12 mouse cellular contexts compared by ENCODE assay signal in the genomic region with DNA sequence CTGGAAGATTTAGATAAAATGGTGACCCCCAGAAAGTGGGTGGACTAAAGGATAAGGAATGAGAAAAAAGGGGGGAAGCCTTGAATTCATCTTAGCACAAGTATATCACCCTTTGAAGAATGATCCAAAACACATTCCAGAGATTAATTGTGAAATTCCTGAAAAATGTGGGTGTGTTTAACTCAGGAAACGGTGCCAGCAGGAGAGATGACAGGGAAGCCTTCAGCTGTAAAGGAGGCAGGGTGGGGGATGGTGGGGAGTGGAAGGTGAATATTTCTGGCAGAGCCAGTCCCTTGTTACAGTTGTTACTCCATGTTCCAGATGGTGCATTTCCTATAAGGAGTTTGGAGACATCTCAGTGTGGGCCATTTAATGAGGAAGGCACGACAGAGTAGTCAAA. TPM values are rescaled to one million over a fixed set of nuclear protein-coding genes. Genes with fewer than 3 reads are reported as not detected.
DNase-seq lines count a peak whose midpoint lies in the region; ATAC-seq lines count a peak whose summit lies in the region.
"Had no signal": no experiment of that assay in that cellular context is flagged by ENCODE, and none has a peak within 500 bp of the region (broad histone marks: within the 10 kb centered on the region; RNA-seq: fewer than 3 reads in every experiment).

No protein-coding gene starts in this region.

- H3K36me3 ChIP-seq in kidney, embryonic 14.5 days (ENCODE audit: control insufficient read depth, insufficient read depth, low read length), result no peaks in the 10 kb centered on the region
- 0 out of 2 replicates have a peak, but pooled peaks cover 4% of the 10 kb centered on the region for H3K36me3 ChIP-seq in limb, embryonic 10.5 days
- no peaks in the 10 kb centered on the region for H3K36me3 ChIP-seq in neural tube, embryonic 15.5 days
- H3K36me3 ChIP-seq: hindbrain, embryonic 12.5 days; limb, embryonic 15.5 days; neural tube, embryonic 12.5 days had no signal

- peak; percentile 44 for DNase-seq in adrenal gland, adult 2 months
- DNase-seq in adrenal gland, adult 18-20 months (ENCODE audit: low spot score in 2 of 2), result no peak
- DNase-seq in kidney, adult 8-10 months, result peak; percentile 66
- DNase-seq in limb, embryonic 10.5 days (ENCODE audit: low spot score), result no peak
- no peak for DNase-seq in urinary bladder, postnatal 4 days (ENCODE audit: low spot score in 2 of 2)
- DNase-seq in c-Kit-positive CD71-positive TER-119-positive erythroid progenitor cells, embryonic 14.5 days (ENCODE audit: low spot score), result no peak

- H3K9me3 ChIP-seq in kidney, embryonic 14.5 days (ENCODE audit: control insufficient read depth, low read length), result no peaks in the 10 kb centered on the region
- H3K9me3 ChIP-seq in limb, embryonic 10.5 days (replicated peaks), result no peaks in the 10 kb centered on the region
- H3K9me3 ChIP-seq in neural tube, embryonic 15.5 days (replicated peaks), result no peaks in the 10 kb centered on the region
- H3K9me3 ChIP-seq: hindbrain, embryonic 12.5 days; limb, embryonic 15.5 days; megakaryocyte, embryonic 14.5 days; neural tube, embryonic 12.5 days had no signal

- 31% methylated on average over 2 of the region's 2 CpGs for WGBS in kidney, embryonic 14.5 days
- 37% methylated on average over 2 of the region's 2 CpGs for WGBS in limb, embryonic 10.5 days
- WGBS in neural tube, embryonic 15.5 days, result 34% methylated on average over 2 of the region's 2 CpGs

- H3K4me1 ChIP-seq in kidney, embryonic 14.5 days (ENCODE audit: control insufficient read depth, insufficient read depth, low read length), result peaks cover 18% of the 10 kb centered on the region
- peaks cover 59% of the 10 kb centered on the region for H3K4me1 ChIP-seq in limb, embryonic 10.5 days
- H3K4me1 ChIP-seq in neural tube, embryonic 15.5 days, result peaks cover 55% of the 10 kb centered on the region

- no peak overlapping the region for H3K4me2 ChIP-seq in kidney, embryonic 14.5 days (replicated peaks; ENCODE audit: low read depth, low read length)
- H3K4me2 ChIP-seq in neural tube, embryonic 15.5 days, result 0 out of 2 replicates have a peak overlapping the region, but pooled peaks have one; percentile 6
- H3K4me2 ChIP-seq: hindbrain, embryonic 12.5 days; limb, embryonic 15.5 days; neural tube, embryonic 12.5 days had no signal

- no peak for ATAC-seq in kidney, embryonic 14.5 days (ENCODE audit: low FRiP score, low TSS enrichment)
- no peak for ATAC-seq in neural tube, embryonic 15.5 days (ENCODE audit: low FRiP score)

- no peak overlapping the region for H3K9ac ChIP-seq in kidney, embryonic 14.5 days (ENCODE audit: low read depth, low read length)
- no peak overlapping the region for H3K9ac ChIP-seq in neural tube, embryonic 15.5 days (replicated peaks)
- H3K9ac ChIP-seq: hindbrain, embryonic 12.5 days; limb, embryonic 15.5 days; neural tube, embryonic 12.5 days had no signal

- H3K4me3 ChIP-seq in kidney, embryonic 14.5 days (ENCODE audit: low read length), result no peak overlapping the region
- H3K4me3 ChIP-seq in limb, embryonic 10.5 days, result no peak overlapping the region
- no peak overlapping the region for H3K4me3 ChIP-seq in neural tube, embryonic 15.5 days (replicated peaks)
- H3K4me3 ChIP-seq: hindbrain, embryonic 12.5 days; limb, embryonic 15.5 days; neural tube, embryonic 12.5 days had no signal

- no peak overlapping the region for H3K27ac ChIP-seq in kidney, embryonic 14.5 days (ENCODE audit: low read depth, low read length)
- H3K27ac ChIP-seq in limb, embryonic 10.5 days, result peak overlapping the region; percentile 44; the same call in 1 of the 2 replicates
- no peak overlapping the region for H3K27ac ChIP-seq in neural tube, embryonic 15.5 days (replicated peaks)
- H3K27ac ChIP-seq: hindbrain, embryonic 12.5 days; limb, embryonic 15.5 days; neural tube, embryonic 12.5 days had no signal

- H3K27me3 ChIP-seq in kidney, embryonic 14.5 days (ENCODE audit: control insufficient read depth, insufficient read depth, low read length), result no peaks in the 10 kb centered on the region
- no peaks in the 10 kb centered on the region for H3K27me3 ChIP-seq in limb, embryonic 10.5 days (ENCODE audit: low read depth, poor library complexity, severe bottlenecking)
- H3K27me3 ChIP-seq in neural tube, embryonic 15.5 days (replicated peaks), result no peaks in the 10 kb centered on the region
- H3K27me3 ChIP-seq: hindbrain, embryonic 12.5 days; limb, embryonic 15.5 days; neural tube, embryonic 12.5 days had no signal

RNA-seq across cellular contexts. Expression of a gene that starts 6.4 kb away (rescaled TPM):
- total RNA-seq in adrenal gland, adult 2 months (2021), result 10 to 100 TPM; 30.8 to 32.5 TPM
- polyA plus RNA-seq in adrenal gland, adult 2 months (2012; rRNA removed), result 12.9 and 18.8 TPM in 2 replicates
- total RNA-seq in adrenal gland, adult 18-20 months (2021), result 10 to 100 TPM; 32.7 to 33.3 TPM
- polyA plus RNA-seq in kidney, embryonic 14.5 days (2014; fragmentation: Nextera tagmentation; extraction: Ambion mirVana), result 6.1 and 9.4 TPM in 2 replicates
- 1.8 and 2.2 TPM in 2 replicates for polyA plus RNA-seq in limb, embryonic 10.5 days (2016; fragmentation: Nextera tagmentation; extraction: Ambion mirVana)
- polyA plus RNA-seq in neural tube, embryonic 15.5 days (2015; fragmentation: Nextera tagmentation; extraction: Ambion mirVana), result 15.8 and 17.4 TPM in 2 replicates

Comparison
In these comparisons a context has a peak if more than half of its experiments do, and no peak if none do; other contexts are left out.
1. DNase-seq: peak in adrenal gland, adult 2 months (single experiment) and kidney, adult 8-10 months (2 of 2); none in adrenal gland, adult 18-20 months (0 of 2), limb, embryonic 10.5 days (single experiment), urinary bladder, postnatal 4 days (0 of 2) and c-Kit-positive CD71-positive TER-119-positive erythroid progenitor cells, embryonic 14.5 days (single experiment).